Mouse (Mus musculus) testis, adult 2 months (tissue): ENCODE data around the gene Psmd11. TPM values are rescaled to one million over a fixed set of nuclear protein-coding genes. Genes with fewer than 3 reads are reported as not detected.
"Not testable (repeated sequence)": the region's sequence is repeated elsewhere in the genome, so short reads cannot be mapped to it uniquely, and the experiment has no call there.

ENCODE experiments used
- H3K27ac ChIP-seq: fragments of 200-500 bp; 2 replicates; pipeline ENCODE4 v1.5.1; 2012; ENCODE audit warnings: low read depth, low read length; ENCODE audit not compliant: control insufficient read depth, insufficient read depth
- H3K27me3 ChIP-seq: fragments of 200-500 bp; 2 replicates; pipeline ENCODE4 v1.6.1; 2012; ENCODE audit warnings: mild to moderate bottlenecking, low read length, moderate library complexity; ENCODE audit not compliant: control insufficient read depth, insufficient read depth
- H3K36me3 ChIP-seq: fragments of 200-500 bp; 2 replicates; pipeline ENCODE4 v1.6.1; 2012; ENCODE audit warnings: mild to moderate bottlenecking, low read length; ENCODE audit not compliant: control insufficient read depth, insufficient read depth
- H3K4me1 ChIP-seq: fragments of 200-500 bp; 2 replicates; pipeline ENCODE4 v1.6.1; 2012; ENCODE audit warnings: low read length; ENCODE audit not compliant: control insufficient read depth, insufficient read depth
- H3K4me3 ChIP-seq: fragments of 200-500 bp; 2 replicates; pipeline ENCODE4 v1.5.1; 2012; ENCODE audit warnings: low read depth, mild to moderate bottlenecking, low read length, moderate library complexity, mixed read lengths; ENCODE audit not compliant: control insufficient read depth
- CTCF ChIP-seq: fragments of 200-500 bp; IDR thresholded peaks from 2 replicates; pipeline ENCODE4 v1.5.1; 2012; ENCODE audit warnings: low read depth, mild to moderate bottlenecking, inconsistent platforms, low read length, moderate library complexity; ENCODE audit not compliant: control insufficient read depth, insufficient read depth, insufficient replicate concordance
- POLR2A ChIP-seq: fragments of 200-500 bp; IDR thresholded peaks from 2 replicates; pipeline ENCODE4 v1.6.1; 2012; ENCODE audit warnings: low read depth, mild to moderate bottlenecking, inconsistent platforms, low read length, moderate library complexity; ENCODE audit not compliant: control insufficient read depth
- polyA plus RNA-seq: library from polyadenylated mRNA; depleted of rRNA; stranded (reverse); fragments of >200 nt; gene quantifications from 2 replicates; pipeline ENCODE4 v1.2.3, GENCODE M21; 2012

Gene Psmd11
- polyA plus RNA-seq, 1 experiment = 61.4 TPM

GRCm38 (mm10) chr11:80419743-80420142 is 8.7 kb upstream of the Psmd11 start:
- H3K4me1 ChIP-seq = no peaks in the 10 kb centered on the region
- H3K36me3 ChIP-seq = no peaks in the 10 kb centered on the region
- no peaks in the 10 kb centered on the region for H3K27me3 ChIP-seq
- H3K4me3 ChIP-seq = no peak overlapping the region
- TF ChIP-seq POLR2A (no peak), CTCF (no peak)
- no peak overlapping the region for H3K27ac ChIP-seq

GRCm38 (mm10) chr11:80420202-80420984 is 8.0 kb upstream of the Psmd11 start:
- no peak overlapping the region for H3K27ac ChIP-seq
- TF ChIP-seq POLR2A = no peak
- no peak for TF ChIP-seq CTCF
- H3K4me1 ChIP-seq = no peaks in the 10 kb centered on the region
- H3K36me3 ChIP-seq = no peaks in the 10 kb centered on the region
- no peak overlapping the region for H3K4me3 ChIP-seq
- no peaks in the 10 kb centered on the region for H3K27me3 ChIP-seq

- H3K36me3 ChIP-seq = no peaks in the 10 kb centered on the region
- H3K4me1 ChIP-seq = no peaks in the 10 kb centered on the region
- H3K27me3 ChIP-seq = no peaks in the 10 kb centered on the region
- H3K27ac ChIP-seq = no peak overlapping the region
- no peak for TF ChIP-seq POLR2A
- TF ChIP-seq CTCF = no peak
- H3K4me3 ChIP-seq = no peak overlapping the region
Measured at GRCm38 (mm10) chr11:80421421-80422047, 6.9 kb upstream of the Psmd11 start.

- no peaks in the 10 kb centered on the region for H3K27me3 ChIP-seq
- H3K4me3 ChIP-seq = no peak overlapping the region
- no peak overlapping the region for H3K27ac ChIP-seq
- TF ChIP-seq POLR2A (no peak), CTCF (no peak)
- peaks cover 1% of the 10 kb centered on the region; the same call in 1 of the 2 replicates for H3K4me1 ChIP-seq
- no peaks in the 10 kb centered on the region for H3K36me3 ChIP-seq
Measured at GRCm38 (mm10) chr11:80424691-80425090, 3.7 kb upstream of the Psmd11 start.

GRCm38 (mm10) chr11:80425247-80425778 is 3.1 kb upstream of the Psmd11 start:
- Histone ChIP-seq H3K36me3 (no peaks in the 10 kb centered on the region), H3K27me3 (no peaks in the 10 kb centered on the region), H3K4me3 (no peak overlapping the region), H3K27ac (no peak overlapping the region), H3K4me1 (peaks cover 2% of the 10 kb centered on the region; the same call in 1 of the 2 replicates)
- TF ChIP-seq POLR2A (no peak), CTCF (no peak)

GRCm38 (mm10) chr11:80426029-80426813 is 2.2 kb upstream of the Psmd11 start:
- H3K27me3 ChIP-seq, H3K4me3 ChIP-seq, H3K36me3 ChIP-seq, H3K27ac ChIP-seq, H3K4me1 ChIP-seq: not testable (repeated sequence)

- H3K36me3 ChIP-seq = no peaks in the 10 kb centered on the region
- peak overlapping the region; percentile 86 for H3K27ac ChIP-seq
- peaks cover 2% of the 10 kb centered on the region; the same call in 1 of the 2 replicates for H3K4me1 ChIP-seq
- H3K27me3 ChIP-seq = no peaks in the 10 kb centered on the region
- H3K4me3 ChIP-seq = peak overlapping the region; percentile 96
- TF ChIP-seq POLR2A (no peak), CTCF (no peak)
Measured at GRCm38 (mm10) chr11:80429009-80429475, 627 bp downstream of the Psmd11 start.
